Mouse (Mus musculus) lung, postnatal 4 days (tissue): ENCODE data around the gene Epb41l1.

Source experiments
- DNase-seq, 2 experiments: peaks; one replicate each; pipeline ENCODE4 v3.0.0; 2021

Gene Epb41l1

GRCm38 (mm10) chr2:156426151-156426550 lies 5.4 kb downstream of the Epb41l1 start:
- DNase-seq, result no peak

GRCm38 (mm10) chr2:156429836-156430235 lies 9.1 kb downstream of the Epb41l1 start:
- DNase-seq, result peak in 1 of 2 experiments; percentile 49

DNA sequence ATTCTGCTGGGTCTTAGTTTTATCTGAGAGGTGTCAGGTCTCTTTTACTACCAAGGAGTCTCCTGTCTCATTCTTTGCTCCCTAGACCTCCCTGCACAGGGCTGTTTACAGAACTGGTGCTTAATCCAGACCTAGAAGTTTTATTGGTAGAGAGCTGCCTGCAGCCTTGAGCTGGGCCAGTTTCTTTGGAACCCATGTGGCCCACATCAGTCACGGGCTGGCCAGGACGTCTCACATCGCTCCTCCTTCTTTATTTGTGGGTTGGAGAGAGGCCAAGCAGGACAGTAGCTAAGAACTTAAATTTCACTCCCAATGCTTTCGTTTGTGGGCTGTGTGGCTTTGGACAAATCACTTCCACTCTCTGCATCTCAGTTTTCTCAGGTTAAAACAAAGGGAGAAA lies 9.6 kb downstream of the Epb41l1 start:
- DNase-seq, result no peak

DNA sequence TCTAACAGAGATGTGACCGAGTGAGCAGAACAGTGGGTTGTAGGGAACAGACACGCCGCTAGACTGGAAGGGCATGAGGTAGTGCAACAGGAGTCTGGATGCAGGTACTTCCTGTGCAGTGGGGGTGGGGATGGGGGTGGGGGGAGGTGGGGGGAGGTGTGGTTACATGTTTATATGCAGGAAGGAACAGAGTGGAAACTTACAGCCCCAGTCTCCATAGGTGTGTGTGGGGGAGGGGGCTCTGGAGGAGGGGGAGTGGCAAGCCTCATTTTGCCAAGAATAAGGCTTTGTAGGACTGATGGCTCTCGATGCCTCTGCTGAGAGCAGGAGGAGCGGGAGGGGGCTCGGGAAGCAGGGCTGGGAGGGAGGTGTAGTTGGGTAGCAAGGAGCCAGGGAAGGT lies 10.7 kb downstream of the Epb41l1 start:
- no peak for DNase-seq

GRCm38 (mm10) chr2:156432086-156432485 lies 11.4 kb downstream of the Epb41l1 start:
- DNase-seq, result no peak

DNA sequence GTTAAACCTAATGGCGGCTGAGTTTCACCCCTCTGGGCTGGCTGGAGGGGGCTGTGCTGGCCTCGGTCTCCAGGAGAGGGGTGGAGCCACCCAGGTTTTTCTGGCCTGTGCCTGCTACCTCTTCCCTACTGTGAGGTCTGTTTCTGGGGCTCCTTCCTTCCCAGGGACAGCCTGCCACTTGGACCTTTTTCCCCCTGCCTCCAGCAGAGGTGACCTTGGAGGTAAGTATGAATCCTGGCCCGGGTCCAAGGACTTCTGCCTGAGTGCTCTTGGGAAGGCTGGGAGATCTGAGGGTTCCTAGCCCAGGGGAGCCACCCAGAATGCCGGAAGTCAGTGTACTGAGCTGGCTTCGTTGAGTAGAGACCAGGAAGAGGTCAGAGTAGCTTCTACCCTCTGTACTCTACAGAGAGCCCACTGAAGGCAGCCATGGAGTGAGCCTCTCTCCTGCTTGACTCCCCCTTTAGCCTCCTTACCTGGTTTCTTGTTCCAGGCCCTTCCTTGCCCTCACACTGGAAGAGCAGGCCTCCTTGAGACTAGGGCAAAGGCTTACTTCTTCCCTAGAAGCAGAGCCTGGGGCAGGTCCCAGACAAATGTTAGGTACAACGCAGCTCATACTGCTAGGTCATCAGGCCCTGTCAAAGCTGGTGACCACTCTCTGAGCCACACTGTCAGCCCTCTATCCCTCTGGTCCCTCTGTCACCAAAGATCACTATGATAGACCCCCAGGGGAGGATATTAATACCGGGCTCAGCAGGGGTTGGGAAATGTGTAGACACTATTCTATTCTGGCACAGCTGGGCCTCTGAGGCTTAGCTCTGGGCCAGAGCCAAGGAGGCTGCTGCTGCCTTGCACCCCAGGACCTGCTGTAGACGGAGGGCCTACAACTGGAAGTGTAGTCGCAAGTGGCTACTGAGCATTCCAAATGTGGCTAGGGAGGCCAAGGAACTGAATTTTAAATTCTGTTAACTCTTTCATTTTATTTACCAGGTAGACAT lies 12.5 kb downstream of the Epb41l1 start:
- DNase-seq, result peak; percentile 49 to 74

DNA sequence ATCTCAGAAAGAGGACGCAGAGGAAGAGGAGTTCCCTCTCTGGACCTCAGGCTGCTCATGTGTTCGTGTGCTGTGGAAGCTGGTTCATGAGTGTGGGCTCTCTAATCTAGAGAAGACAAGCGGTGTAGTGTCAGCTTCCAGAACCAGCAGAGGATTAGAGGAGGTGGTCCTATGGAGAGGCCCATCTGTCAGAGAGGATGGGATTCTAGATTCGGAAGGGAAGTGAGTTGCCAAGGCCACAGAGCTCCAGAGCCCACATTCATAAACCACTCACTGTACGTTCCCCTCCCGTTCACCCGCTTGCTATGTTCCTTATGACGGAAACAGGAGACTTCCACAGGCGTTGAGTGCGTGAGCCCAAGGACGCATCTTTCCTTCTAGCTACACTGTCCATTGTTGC lies 16.9 kb downstream of the Epb41l1 start:
- DNase-seq, result no peak

DNA sequence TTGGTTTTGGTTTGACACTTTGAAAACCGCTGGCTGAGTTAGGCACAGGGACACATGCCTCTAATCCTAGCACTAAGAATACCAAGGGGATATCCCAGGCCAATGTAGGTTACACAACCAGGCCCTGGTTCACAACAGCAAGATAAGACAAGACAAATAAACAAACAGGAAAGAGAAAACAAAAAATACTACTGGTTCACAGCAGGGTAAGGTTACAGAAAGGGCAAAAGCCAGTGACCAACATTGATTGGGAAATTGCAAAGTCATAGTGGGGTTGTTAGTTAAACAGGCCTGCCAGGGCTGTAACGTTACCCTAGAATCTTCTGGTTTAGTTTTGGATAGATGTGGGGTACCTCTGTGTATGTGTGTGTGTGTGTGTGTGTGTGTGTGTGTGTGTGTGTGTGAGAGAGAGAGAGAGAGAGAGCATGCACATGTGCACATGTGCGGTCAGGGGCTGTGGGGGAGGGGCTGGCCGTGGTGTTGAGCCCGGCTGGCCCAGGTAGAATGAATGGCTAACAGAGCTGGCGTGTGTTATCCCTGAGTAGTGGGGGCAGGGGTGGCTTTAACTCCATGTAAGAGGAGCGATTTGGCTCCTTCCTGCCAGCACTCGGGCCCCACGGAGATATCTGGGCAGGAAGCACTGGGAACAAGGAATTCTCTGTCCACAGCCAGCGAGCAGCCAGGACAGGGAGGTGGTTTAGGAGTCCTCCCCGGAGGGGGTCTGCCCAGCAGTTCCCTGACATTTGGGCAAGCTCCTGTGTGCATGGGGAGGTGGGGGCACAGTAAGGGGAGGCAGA lies 19.2 kb downstream of the Epb41l1 start:
- DNase-seq, result no peak

- no peak for DNase-seq
Measured at GRCm38 (mm10) chr2:156441909-156442308, 21.2 kb downstream of the Epb41l1 start.

DNA sequence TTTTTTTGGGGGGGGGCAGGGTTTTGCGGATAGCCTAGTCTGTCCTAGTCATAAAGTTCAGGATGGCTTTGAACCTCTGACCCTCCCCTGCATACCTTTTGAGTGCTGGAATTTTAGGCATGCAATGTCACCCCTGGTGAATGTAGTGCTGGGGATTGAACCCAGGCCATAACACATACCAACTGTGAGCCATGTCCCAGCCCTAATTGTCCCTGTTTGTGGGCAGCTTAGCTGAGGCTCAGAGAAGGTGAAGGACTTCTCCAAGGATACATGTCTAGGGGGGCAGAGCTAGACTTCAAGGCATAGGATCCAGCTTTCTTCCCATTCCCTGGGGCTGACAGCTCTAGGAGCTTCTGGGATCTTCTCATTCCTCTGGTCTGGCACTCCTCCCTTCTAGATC lies 22.6 kb downstream of the Epb41l1 start:
- DNase-seq, result no peak

- DNase-seq, result peak; percentile 44 to 73
Measured at GRCm38 (mm10) chr2:156446489-156447035, 25.9 kb downstream of the Epb41l1 start.

DNA sequence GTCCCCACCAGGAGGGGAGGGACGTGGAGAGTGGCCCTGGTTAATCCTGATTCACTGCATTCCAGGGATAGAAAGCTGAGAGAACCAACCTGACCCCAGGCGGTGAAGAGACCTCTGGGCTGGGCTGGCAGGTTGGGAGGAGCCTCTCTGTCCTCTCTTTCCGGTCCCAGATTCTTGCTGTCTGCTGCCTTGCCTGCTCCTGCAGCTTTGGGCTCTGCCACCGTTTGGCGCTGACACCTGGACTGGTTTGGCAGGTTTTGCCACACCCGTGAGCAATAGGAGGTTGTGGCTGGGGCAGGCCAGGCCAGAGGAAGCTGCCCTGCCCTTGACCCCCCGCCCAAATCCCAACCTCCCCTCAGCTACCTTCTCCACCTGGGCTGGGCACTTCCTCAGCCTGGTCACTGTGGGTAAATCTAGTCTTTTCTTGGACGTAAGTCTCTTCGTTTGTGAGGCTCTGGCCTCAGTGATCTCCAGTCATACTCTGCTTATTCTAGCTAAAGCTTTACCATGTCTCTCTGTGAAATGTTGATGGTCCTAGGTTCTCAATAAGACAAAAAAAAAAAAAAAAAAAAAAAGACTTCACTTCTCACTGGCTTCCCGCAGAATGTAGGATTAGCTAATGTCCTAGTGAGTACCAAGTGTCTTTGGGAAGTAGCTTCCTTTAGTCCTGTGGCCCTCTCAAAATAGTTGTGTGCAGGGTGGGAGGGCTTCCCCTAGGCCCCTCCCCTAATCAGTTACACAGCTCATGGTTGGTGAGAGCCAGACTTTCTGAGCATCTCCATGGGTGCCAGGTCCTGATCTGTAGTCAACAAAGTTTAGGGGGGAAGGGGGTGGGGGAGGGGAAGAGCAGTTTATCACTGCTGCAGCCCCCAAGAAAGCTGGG lies 26.9 kb downstream of the Epb41l1 start:
- DNase-seq, result peak; percentile 72 to 89

- no peak for DNase-seq
Measured at GRCm38 (mm10) chr2:156451225-156452148, 30.8 kb downstream of the Epb41l1 start.

- DNase-seq, result no peak
Measured at GRCm38 (mm10) chr2:156452149-156452536, 31.4 kb downstream of the Epb41l1 start.

GRCm38 (mm10) chr2:156453822-156454221 lies 33.1 kb downstream of the Epb41l1 start:
- no peak for DNase-seq

- DNase-seq, result no peak
Measured at GRCm38 (mm10) chr2:156455508-156456108, 34.9 kb downstream of the Epb41l1 start.

- DNase-seq, result no peak
Measured at GRCm38 (mm10) chr2:156456386-156457342, 36.0 kb downstream of the Epb41l1 start.

DNA sequence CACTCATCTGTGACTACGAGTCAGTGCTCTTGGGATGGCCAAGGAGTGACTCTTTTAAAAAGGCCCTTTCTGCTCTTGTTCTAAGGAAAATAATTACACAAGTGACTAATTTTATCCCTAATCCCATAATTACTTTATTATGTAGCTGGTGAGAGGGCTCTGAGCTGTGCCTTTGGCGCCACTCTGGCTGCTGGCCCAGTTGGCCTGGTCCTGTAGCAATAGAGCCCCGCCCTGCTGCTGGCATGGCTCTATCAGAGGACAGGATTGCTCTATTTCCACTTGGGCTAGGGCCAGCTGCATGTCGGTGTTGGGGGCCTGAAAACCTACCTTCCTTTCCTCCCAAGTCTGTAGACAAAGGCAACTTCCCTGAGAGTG lies 36.6 kb downstream of the Epb41l1 start:
- peak in 1 of 2 experiments; percentile 65 for DNase-seq

- DNase-seq, result peak; percentile 43 to 61
Measured at GRCm38 (mm10) chr2:156460470-156460869, 39.8 kb downstream of the Epb41l1 start.
